Mouse (Mus musculus) heart, adult 2 months (tissue): ENCODE measurements around the gene Soga3. TPM values are rescaled to one million over a fixed set of nuclear protein-coding genes. Genes with fewer than 3 reads are reported as not detected.

Experiments
- DNase-seq, 2 experiments: peaks; one replicate each; pipeline ENCODE4 v3.0.0; 2021
- H3K27ac ChIP-seq: fragments of 200-600 bp; 2 replicates; pipeline ENCODE4 v1.8.1; 2022
- H3K27me3 ChIP-seq: fragments of 200-500 bp; 2 replicates; pipeline ENCODE4 v1.6.1; 2012; ENCODE audit warnings: mild to moderate bottlenecking, low read length, inconsistent platforms, mixed read lengths; ENCODE audit not compliant: control insufficient read depth, insufficient read depth
- H3K36me3 ChIP-seq: fragments of 200-500 bp; 2 replicates; pipeline ENCODE4 v1.6.1; 2012; ENCODE audit warnings: low read length, inconsistent platforms; ENCODE audit not compliant: control insufficient read depth, insufficient read depth
- H3K4me1 ChIP-seq: fragments of 200-500 bp; 2 replicates; pipeline ENCODE4 v1.6.1; 2011; ENCODE audit warnings: low read length; ENCODE audit not compliant: control insufficient read depth, insufficient read depth
- H3K4me3 ChIP-seq: fragments of 200-600 bp; 2 replicates; pipeline ENCODE4 v1.8.1; 2022
- H3K79me2 ChIP-seq: fragments of 200-500 bp; replicated peaks from 2 replicates; pipeline ENCODE4 v1.6.1; 2012; ENCODE audit warnings: mild to moderate bottlenecking, inconsistent platforms, low read length, moderate library complexity, mixed read lengths; ENCODE audit not compliant: control insufficient read depth, insufficient read depth
- H3K9ac ChIP-seq: fragments of 200-500 bp; 2 replicates; pipeline ENCODE4 v1.6.1; 2012; ENCODE audit warnings: low read depth, mild to moderate bottlenecking, control low read depth, inconsistent platforms, low read length, mixed read lengths
- CTCF ChIP-seq: fragments of 200-600 bp; IDR thresholded peaks from 2 replicates; pipeline ENCODE4 v1.8.1; 2022; ENCODE audit warnings: antibody characterized with exemption, mild to moderate bottlenecking, moderate library complexity
- EP300 ChIP-seq: fragments of 200-500 bp; IDR thresholded peaks from 2 replicates; pipeline ENCODE4 v1.6.1; 2011; ENCODE audit warnings: low read depth, low read length, control low read depth; ENCODE audit not compliant: insufficient read depth
- POLR2A ChIP-seq: fragments of 200-500 bp; IDR thresholded peaks from 2 replicates; pipeline ENCODE4 v1.6.1; 2011; ENCODE audit warnings: mild to moderate bottlenecking, low read depth, low read length, control low read depth; ENCODE audit not compliant: insufficient read depth
- WGBS: fragments of 180-500 bp; shearing (Covaris S2); methylation state at CpG from one replicate; pipeline ENCODE4 v1.1.7; 2018; 5-methylcytosine and 5-hydroxymethylcytosine counted together
- intact Hi-C: fragments of 180-260 bp; cut with DNase I; formaldehyde crosslinking; loops from one replicate; pipeline ENCODE4 v1.15.1; 2025
- polyA plus RNA-seq: library from polyadenylated mRNA; depleted of rRNA; stranded (reverse); fragments of >200 nt; gene quantifications from 2 replicates; pipeline ENCODE4 v1.2.3, GENCODE M21; 2012; rRNA removed
- total RNA-seq, 2 experiments: library from RNA; stranded (reverse); gene quantifications; 2 replicates each; pipeline ENCODE4 v1.2.3; 2021

Gene Soga3
- total and polyA plus RNA-seq, 3 experiments: 0.06 TPM; not detected in 2

GRCm38 (mm10) chr10:29213534-29214100, 70.0 kb downstream of the Soga3 start:
- H3K27ac ChIP-seq: no peak overlapping the region
- 53% methylated on average over 3 of the region's 3 CpGs for WGBS

DNA sequence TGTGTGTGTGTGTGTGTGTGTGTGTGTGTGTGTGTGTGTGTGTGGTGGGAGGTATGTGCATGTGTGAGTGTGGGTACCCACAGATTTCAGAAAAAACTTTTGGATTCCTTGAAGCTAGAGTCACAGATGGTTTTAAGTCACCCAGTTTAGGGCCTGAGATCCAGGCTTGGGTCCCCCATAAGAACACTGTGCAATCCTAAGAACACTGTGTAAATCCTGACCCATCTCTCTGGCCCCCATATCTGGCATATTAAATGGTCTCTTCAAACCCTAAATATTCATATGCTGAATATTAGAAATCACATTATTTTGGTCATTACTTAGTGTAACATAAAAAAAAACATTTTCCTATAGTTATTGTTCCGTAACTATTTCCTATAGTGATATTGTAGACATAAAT, 73.3 kb downstream of the Soga3 start:
- H3K27me3 ChIP-seq: no peaks in the 10 kb centered on the region

More at GRCm38 (mm10) chr10:29213534-29214100, 70.0 kb downstream of the Soga3 start:
- intact Hi-C loops: no loop called here
- Histone ChIP-seq H3K9ac (no peak overlapping the region), H3K4me3 (no peak overlapping the region), H3K27me3 (no peaks in the 10 kb centered on the region), H3K79me2 (no peaks in the 10 kb centered on the region), H3K4me1 (no peaks in the 10 kb centered on the region; the same call in 1 of the 2 replicates), H3K36me3 (no peaks in the 10 kb centered on the region)
- TF ChIP-seq CTCF (no peak), EP300 (no peak), POLR2A (no peak)
- DNase-seq: no peak

GRCm38 (mm10) chr10:29217451-29217850, 73.8 kb downstream of the Soga3 start:
- Histone ChIP-seq H3K4me3 (no peak overlapping the region), H3K9ac (no peak overlapping the region), H3K36me3 (no peaks in the 10 kb centered on the region), H3K79me2 (no peaks in the 10 kb centered on the region), H3K4me1 (no peaks in the 10 kb centered on the region; the same call in 1 of the 2 replicates), H3K27me3 (no peaks in the 10 kb centered on the region), H3K27ac (no peak overlapping the region)
- TF ChIP-seq POLR2A: no peak
- TF ChIP-seq CTCF: no peak
- no peak for TF ChIP-seq EP300
- DNase-seq: no peak
- intact Hi-C loops: no loop called here
- WGBS: 77% methylated on average over 2 of the region's 2 CpGs

More for the DNA sequence above, 73.3 kb downstream of the Soga3 start:
- no peak overlapping the region for H3K9ac ChIP-seq
- H3K4me1 ChIP-seq: no peaks in the 10 kb centered on the region; the same call in 1 of the 2 replicates
- no peak overlapping the region for H3K27ac ChIP-seq
- no peaks in the 10 kb centered on the region for H3K36me3 ChIP-seq
- no peaks in the 10 kb centered on the region for H3K79me2 ChIP-seq
- no peak for TF ChIP-seq EP300
- TF ChIP-seq CTCF: no peak
- no peak for TF ChIP-seq POLR2A
- intact Hi-C loops: no loop called here
- DNase-seq: no peak
- 76% methylated on average over 1 of the region's 1 CpGs for WGBS
- no peak overlapping the region for H3K4me3 ChIP-seq

DNA sequence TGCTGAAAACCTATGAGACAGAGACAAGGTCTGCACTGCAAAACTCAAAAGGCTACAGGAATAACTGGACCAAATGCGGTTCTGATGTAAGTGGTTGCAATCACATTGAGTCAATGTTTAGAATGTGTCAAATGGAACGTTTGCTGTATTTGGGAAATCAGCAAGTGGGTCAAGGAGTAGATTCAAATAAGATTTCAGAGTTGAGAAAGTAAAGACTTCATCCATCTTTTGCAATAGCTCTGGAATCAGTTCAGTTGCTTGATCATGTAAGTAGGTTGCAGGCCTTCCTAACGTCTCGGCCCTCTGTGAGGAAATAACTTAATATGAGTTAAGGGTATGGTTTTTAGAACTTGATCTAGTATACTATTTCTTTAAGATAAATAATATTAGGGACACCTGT, 81.7 kb downstream of the Soga3 start:
- H3K79me2 ChIP-seq: no peaks in the 10 kb centered on the region
- WGBS: 79% methylated on average over 4 of the region's 4 CpGs
- TF ChIP-seq POLR2A (no peak), CTCF (no peak), EP300 (no peak)
- no peak overlapping the region for H3K27ac ChIP-seq
- no peak overlapping the region for H3K9ac ChIP-seq
- H3K27me3 ChIP-seq: no peaks in the 10 kb centered on the region
- intact Hi-C loops: no loop called here
- no peaks in the 10 kb centered on the region for H3K4me1 ChIP-seq
- no peaks in the 10 kb centered on the region for H3K36me3 ChIP-seq
- H3K4me3 ChIP-seq: no peak overlapping the region
- no peak for DNase-seq

DNA sequence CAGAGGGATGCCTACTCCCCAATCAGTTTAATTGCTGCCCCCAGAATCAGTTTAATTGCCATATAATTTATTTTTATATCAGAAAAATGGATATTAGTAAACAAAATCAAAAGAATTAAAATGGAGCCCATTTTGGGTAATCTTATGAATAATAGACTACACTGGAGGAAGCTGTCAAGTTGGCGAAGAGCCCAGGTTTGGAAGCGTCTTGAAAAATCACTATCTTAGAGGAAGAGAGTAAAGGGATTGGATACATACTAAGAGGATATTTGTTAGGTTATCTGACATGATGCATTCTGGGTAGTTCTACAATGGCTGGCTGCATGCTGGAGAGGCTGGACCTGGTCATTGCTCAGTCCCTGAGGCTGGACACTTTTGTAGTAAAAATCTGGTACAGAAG, 87.6 kb downstream of the Soga3 start:
- 55% methylated on average over 2 of the region's 2 CpGs for WGBS
- H3K27ac ChIP-seq: no peak overlapping the region
- H3K9ac ChIP-seq: no peak overlapping the region
- no peaks in the 10 kb centered on the region for H3K79me2 ChIP-seq
- intact Hi-C loops: no loop called here
- no peak overlapping the region for H3K4me3 ChIP-seq
- no peaks in the 10 kb centered on the region for H3K27me3 ChIP-seq
- no peak for DNase-seq
- TF ChIP-seq EP300 (no peak), CTCF (no peak)
- no peaks in the 10 kb centered on the region for H3K36me3 ChIP-seq
- H3K4me1 ChIP-seq: no peaks in the 10 kb centered on the region

Other genes starting within 250 kb of the Soga3 start
- not detected for gene 2310057J18Rik, start 157.5 kb upstream of the Soga3 start, total RNA-seq
- gene 2310057J18Rik, start 157.5 kb upstream of the Soga3 start, polyA plus RNA-seq: not detected in 2 replicates
- gene Gm49353, start 55.1 kb downstream of the Soga3 start, total RNA-seq: not detected
- gene Gm49353, start 55.1 kb downstream of the Soga3 start, polyA plus RNA-seq: not detected in 2 replicates
- under 1 TPM; 0.11 to 0.31 TPM for gene 9330159F19Rik, start 67.8 kb downstream of the Soga3 start, total RNA-seq
- gene 9330159F19Rik, start 67.8 kb downstream of the Soga3 start, polyA plus RNA-seq: 0.12 and 0.37 TPM in 2 replicates
- 10 to 100 TPM; 36.2 to 40.2 TPM for gene Echdc1, start 169.3 kb downstream of the Soga3 start, total RNA-seq
- 9.7 and 16.6 TPM in 2 replicates for gene Echdc1, start 169.3 kb downstream of the Soga3 start, polyA plus RNA-seq
- 10 to 100 TPM; 61.8 to 64.4 TPM for gene Rnf146, start 218.6 kb downstream of the Soga3 start, total RNA-seq
- 20.4 and 50.2 TPM in 2 replicates for gene Rnf146, start 218.6 kb downstream of the Soga3 start, polyA plus RNA-seq